Mouse (Mus musculus): Measurements from ENCODE around the gene Mtm1.

The Mtm1 gene

DNA sequence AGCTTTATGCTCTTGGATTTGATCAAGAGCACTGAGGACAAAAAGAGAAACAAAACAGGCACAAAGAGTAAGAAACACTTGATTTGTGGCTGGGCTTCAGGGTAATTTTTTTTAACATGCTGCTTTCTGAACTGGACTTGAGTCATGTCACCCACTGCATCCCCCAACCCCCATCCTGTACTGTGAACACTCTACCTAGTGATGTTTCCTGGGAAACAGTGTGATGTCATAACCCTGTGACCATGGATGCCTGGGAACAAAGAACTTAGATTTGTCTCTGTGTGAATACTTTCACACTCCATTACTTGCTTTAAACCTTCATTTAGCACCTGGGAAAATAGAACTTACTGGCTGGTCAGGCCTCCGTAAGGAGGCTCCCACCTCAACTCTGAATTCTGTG, at the start of gene Mtm1:
Mtm1 (plus strand) TSS at position 301 of the 400 bp plus-strand sequence.
- no peak for DNase-seq (ENCODE audit: extremely low spot score, low spot score)

DNA sequence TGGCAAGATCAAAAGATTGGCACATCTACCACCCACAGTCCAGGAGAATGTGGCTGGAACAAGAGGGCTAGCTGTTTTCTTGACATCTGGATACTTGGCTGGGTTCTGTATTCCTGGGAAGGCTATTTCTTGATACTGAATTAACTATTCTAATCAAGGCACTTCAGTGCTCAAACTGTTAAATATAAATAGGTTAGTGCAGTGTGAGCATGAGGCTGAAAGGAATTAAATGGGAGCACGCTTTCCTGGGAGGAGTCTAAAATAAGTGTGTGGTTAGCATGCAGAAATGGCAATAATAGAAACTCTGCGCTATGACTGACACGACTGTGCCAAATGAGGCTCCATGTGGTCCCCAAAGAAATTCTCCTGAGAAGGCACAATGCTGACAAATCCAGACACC, 29.0 kb upstream of the Mtm1 start:
- DNase-seq (ENCODE audit: extremely low spot score, low spot score), result no peak

DNA sequence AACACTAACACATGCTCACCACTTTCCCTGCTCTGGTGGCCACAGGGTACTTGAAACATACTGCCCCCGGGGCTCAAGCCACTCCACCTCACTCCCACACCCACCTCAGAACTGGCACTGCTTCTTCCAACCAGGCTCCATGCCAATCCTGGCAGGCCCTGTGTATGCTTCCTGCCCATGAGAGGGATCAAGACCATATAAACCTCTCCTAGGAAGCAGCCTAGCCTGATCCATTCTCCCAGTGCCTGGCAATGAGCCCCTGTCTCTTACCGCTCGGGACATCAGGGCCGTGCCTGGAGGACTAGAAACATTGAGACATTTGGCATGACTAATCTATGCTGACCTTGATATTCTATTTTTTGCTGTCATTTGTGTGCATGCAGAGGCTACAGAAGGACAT, 26.9 kb upstream of the Mtm1 start:
- DNase-seq (ENCODE audit: extremely low spot score, low spot score), result no peak

DNA sequence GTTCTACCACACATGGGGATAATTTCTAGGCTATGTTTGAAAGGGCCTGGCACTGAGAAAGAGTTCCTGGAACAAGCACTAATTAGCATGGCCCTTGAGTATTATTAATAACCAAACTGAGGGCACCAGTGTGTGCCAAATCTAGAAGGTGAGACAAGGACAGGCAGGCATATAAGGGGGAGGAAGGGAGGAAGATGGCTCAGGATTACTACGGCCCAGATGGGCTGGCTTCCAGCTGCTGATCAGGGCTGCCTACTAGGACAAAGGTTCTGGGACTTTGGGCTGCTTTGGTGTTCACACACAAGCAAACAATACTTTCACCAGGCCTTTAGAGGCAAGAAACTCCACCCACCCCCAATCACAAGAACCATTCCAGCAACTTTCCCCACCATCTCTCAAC, 24.2 kb upstream of the Mtm1 start:
- DNase-seq (ENCODE audit: extremely low spot score, low spot score), result no peak

DNA sequence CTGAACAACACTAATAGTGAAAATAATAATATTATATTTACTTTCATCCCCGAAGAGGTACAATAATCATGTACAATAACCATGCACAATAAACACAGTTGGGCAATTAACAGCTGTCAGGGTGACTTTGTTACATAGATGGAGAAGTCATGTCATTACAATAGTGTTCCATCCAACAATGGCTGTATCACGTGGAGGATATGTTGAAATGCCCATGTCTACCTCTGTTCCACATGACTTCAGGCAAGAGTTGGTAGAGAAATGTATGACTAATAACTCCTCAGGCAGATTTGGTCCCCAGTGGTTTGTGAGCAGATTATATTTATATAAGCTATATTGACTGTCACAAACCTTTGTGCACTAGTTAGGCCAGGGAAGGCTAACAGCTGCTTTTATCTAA, 5.8 kb upstream of the Mtm1 start:
- no peak for DNase-seq (ENCODE audit: extremely low spot score, low spot score)

DNA sequence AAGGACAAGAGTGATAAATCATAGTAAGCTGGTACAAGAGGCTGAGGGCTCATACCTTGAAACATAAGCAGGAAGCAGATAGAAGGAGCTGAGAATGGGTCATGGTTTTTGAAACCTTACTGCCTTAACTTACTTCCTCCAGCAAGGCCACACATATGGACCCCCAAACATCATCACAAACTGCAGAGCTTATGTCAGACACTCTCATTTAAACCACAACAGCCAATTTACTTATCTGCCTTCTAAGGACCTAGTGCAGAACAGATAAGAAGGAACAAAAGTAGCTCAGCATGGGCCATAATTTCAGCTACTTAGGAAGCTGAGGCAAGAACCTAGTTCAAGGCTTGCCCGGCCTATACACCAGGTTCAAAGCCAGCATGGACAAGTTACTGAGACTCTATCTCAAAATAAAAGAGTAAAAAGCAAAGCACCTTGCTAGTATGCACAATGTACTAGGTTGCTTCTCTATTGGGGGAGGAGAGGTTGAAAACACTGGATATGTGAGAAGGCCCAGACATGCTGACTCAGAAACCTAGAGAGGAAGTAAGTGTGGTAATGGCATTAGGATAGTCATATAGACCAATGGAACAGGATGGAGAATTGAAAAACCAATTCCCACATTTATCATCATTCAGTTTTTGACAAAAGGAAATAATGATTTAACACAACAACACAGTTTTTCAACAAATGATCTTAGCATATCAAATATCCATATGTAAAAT, 4.6 kb upstream of the Mtm1 start:
- no peak for DNase-seq (ENCODE audit: extremely low spot score, low spot score)

DNA sequence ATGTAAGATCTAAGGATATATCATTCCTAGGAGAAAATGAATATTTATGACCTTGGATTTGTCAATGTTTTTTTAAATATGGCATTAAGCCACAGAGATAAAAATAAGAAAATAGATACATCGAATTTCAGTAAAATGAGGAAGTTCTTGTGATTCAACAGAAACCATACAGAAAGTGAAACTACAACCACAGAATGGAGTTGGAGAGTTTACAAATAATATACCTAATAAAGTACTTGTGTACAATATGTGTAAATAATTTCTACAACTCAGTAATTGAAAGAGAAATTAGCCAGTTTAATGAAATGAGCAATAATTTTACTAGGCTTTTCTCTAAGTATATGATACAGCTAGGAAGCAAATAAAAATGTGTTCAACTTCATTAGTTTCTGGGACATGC, 4.0 kb upstream of the Mtm1 start:
- DNase-seq (ENCODE audit: extremely low spot score, low spot score), result no peak

DNA sequence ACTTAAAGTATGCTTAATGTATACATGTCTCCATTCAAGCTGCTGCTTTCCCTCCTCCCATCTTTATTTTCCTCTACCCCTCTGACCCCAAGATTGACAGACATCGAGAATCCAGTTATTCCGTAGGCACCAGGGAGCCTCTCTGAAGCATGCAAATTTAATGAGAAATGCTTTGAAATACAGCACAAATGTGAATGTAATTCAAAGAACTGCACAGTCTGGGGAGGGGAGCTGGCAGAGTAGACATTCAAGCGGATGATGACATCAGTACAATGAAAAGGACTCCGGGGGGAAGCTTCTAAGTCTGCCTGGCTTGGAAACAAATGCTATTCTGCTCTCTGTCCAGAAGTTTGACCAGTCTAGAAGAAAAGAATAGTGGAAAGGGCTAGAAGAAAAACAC, 2.3 kb downstream of the Mtm1 start:
- DNase-seq (ENCODE audit: extremely low spot score, low spot score), result no peak

DNA sequence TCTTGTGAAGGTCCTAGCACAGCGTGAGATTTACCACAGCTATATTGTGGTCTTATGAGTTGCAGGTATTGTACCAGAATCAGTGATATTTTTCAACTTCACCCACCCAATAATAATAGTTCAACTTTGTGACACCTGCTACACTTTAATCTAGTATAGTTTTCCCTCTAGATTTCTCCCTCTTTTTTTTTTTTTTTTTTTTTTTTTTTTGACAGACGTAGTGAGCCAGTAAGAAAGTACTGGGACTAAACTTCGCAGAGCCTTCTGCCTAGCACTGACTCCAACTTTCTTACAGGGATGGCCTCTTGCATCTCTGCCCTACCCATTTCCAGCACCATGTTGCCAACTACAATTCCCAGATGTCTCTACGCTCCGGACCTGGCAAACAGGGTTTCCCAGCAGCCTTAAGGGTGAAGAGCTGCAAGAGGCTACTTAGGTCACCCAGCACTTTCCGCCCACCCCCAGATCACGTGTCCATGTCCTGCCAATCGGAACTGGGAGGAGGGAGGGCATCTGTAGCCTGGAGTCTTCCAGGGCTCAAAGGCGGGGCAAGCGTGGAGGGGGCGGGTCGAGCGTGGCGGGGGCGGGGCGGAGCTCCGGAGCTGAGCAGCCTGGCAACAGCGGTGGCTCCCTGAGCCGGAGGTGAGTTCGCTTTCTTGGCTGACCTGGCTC, 4.0 kb downstream of the Mtm1 start:
- peak; percentile 76 for DNase-seq (ENCODE audit: extremely low spot score, low spot score)

DNA sequence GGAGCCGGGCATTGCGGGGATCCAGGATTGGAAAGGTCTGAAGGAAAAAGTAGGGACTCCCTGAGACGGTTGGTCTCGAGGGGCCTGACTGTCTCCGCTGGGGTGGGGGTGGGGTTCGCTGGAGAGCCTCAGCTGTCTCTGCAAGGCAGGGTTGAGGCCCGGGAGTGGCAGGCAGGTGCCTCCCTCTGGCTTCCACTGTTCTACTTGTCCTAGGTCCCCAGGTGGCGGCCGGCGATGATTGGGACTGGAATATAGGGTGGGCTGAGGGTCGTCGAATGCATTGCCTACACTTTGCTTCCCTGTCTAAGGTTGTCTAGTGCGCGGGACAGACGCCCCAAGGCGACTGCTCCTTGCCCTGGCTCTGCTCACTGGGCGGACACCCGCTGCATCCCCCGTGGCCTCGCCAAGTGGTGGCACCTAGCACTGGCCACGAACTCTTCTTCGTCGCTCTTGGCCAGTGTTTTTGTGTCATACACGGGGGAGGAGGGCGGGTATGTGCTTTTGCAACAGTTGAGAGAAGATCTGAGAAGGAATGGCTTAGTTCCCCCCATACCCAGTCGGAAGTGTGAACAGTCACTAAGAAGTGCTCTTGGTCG, 4.6 kb downstream of the Mtm1 start:
- DNase-seq (ENCODE audit: extremely low spot score, low spot score), result no peak

DNA sequence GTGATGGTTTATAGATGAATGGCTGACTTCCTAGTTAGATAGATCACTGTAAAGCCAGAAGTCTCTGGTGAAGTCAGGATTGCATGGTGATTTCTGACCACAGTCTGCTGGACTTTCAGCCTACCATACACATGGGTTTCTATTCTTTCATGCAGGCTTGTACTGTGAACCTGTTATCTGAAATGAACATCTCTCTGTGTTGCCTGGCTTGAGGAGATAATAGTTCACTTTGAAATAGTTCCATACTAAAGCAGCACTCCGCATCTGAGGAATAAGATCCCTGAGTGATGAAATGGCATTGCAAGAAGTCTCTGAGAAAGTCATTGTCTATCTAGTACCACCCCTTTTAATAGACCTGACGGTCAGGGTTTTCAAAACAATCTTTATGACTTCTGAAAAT, 6.3 kb downstream of the Mtm1 start:
- DNase-seq (ENCODE audit: extremely low spot score, low spot score), result no peak

DNA sequence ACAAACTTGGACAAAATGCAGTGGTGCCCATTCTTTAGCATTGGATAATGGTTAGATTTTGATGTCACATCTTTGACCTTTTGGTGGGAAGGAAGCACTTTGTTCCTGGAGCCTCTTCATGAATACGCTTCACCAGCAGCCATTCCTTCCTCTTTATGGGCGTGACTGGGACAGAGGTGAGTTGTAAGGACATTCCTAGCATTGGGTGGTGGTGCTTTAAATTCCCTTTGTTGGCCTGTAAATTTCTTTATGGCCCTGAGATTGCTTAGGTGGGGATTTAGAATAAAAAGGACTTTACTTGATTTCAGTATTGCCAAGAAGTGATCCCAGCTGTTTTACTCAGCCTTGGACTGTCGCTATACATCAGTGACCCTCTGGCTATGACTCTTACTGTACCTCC, 8.3 kb downstream of the Mtm1 start:
- no peak for DNase-seq (ENCODE audit: extremely low spot score, low spot score)

DNA sequence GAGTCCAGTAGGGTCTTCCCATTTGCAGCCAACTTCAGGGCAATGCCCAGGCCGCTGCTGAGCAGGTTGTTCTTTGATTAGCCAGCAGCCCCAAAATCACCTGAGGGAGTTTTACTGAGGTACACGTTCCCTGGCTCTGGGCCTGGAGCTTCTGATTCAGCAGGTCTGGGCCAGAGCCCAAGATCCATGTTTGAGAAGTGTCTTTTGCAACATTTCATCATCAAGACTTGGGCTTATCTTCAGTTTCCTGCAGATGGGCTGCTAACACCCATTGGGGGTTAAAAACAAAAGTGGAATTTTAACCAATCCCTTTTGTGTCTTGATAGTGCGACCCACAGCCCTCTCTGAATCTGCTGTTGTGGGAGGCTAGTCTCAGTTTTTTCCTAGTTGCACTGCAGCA, 10.3 kb downstream of the Mtm1 start:
- DNase-seq (ENCODE audit: extremely low spot score, low spot score), result no peak

DNA sequence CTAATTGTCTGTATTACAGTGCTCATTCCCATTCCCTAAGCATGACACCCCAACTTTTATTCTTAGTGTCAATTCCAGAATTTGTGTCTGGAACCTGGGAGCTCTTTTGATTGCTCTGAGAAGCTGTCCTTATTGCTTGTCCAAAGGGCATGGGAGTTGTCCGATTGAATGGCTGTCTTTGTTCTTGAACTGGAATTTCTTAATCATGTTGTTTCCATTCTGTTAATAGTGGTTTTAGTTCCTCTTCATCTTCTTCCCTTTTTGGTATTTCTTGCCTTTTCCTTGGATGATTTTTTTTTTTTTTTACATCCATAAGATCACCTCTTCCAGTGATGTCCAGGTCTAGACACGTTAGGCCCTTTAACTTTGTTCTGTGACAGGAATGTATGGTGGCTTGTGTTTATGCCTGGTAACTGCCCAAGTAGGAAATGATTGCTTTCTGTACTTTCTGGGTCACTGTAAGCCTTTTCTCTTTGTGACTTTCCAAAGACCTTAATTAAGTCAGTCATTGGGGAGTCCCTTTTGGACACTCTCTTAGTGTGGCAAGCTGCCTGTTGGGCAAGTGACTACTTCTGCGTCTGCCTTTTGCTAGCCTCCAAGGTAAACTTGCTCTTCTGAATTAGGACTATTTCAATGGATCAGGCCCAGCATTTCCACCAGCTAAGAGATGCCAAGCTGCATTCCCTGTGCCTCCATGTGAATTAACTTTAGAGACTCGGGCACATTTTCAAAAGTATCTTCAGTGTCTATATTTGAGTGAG, 12.3 kb downstream of the Mtm1 start:
- no peak for DNase-seq (ENCODE audit: extremely low spot score, low spot score)

DNA sequence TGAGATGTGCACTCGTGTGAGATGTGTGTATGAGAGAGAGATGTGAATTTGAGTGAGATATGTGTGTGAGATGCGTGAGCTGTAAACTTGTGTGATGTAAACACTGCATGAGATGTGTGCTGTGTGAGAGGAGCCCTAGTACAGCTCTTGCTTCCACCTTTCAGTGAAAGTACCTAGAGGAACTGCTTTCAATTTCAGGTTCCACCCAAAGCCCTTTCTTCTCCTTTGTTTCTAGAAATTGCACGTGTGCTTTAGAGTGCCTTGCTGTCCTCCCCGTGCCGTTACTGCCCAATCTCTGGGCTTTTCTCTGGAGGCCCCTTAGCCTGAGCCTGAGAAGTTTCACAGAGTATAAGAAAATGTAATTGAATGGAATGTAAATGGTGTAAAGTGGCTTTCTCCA, 16.3 kb downstream of the Mtm1 start:
- DNase-seq (ENCODE audit: extremely low spot score, low spot score), result no peak

DNA sequence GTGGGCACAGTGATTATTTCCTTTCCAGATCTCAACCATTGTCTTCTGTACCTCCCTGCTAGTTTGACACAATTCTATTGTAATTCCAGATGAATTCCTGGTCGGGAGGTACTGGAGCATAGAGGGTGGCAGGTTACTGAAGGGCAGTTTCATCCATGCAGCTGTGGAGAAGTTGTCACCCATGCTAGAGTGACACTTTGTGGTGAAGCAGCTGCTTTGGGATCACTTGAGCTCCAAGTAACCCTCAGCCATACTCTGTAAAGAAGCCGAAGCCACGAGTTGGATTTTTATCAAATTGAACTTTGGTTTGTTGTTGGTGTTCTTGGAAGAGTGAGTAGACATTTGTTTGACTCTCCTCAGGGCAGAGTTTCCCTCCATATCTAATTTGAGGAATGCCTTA, 17.6 kb downstream of the Mtm1 start:
- DNase-seq (ENCODE audit: extremely low spot score, low spot score), result no peak

DNA sequence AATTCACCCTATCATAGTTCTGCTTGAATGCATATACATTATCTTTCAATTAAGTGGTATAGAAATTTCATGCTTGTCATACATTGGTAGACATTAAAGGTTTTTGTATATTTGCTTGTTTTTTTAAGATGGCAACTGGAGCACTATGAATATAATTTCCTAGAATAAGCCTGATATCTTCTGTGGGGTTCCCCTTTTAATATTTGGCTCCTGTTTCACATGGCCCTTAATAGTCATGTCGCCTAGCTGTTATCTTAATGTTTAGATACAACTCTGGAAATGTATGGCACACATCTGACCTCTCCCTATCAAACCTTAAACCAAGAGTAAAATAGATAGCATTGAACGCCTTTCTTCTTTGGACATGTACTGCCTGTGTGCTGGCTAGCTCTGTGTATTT, 20.3 kb downstream of the Mtm1 start:
- DNase-seq (ENCODE audit: extremely low spot score, low spot score), result no peak

DNA sequence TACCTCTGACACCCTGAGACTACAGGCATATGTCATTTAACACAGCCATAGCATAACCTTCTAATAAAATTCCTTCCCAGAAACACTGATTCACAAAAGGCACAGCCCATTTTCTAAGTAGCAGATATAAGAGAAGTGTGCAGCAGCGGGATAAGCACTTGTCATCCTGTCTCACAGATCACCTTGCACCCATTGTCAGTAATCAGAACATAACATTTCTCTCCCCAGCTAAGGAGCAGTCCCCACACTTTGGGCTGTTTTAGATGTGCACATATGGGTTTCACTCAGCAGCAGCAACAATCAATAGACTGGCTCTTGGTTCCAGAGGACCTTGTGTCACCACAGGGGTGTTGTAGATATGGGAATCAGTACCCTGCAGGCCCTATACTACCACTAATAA, 45.9 kb downstream of the Mtm1 start:
- DNase-seq (ENCODE audit: extremely low spot score, low spot score), result no peak

DNA sequence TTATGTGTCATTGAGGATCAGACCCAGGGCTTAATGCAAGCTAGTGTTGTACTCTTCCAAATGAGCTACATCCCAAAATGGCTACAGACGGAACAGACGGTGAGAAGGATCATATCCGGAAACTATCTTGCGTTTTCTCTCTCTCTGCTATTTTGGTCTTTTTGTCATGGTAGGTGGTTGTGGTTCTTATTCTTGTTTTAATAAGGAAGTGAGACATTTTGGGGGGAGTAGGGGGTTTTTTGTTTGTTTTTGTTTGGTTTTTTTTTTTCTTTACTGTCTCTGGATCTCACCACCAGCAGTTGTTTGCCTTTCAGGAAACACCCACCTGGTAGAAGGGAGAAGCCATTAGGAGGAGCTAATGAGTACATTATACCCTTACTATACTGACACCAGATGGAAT, 50.3 kb downstream of the Mtm1 start:
- no peak for DNase-seq (ENCODE audit: extremely low spot score, low spot score)

DNA sequence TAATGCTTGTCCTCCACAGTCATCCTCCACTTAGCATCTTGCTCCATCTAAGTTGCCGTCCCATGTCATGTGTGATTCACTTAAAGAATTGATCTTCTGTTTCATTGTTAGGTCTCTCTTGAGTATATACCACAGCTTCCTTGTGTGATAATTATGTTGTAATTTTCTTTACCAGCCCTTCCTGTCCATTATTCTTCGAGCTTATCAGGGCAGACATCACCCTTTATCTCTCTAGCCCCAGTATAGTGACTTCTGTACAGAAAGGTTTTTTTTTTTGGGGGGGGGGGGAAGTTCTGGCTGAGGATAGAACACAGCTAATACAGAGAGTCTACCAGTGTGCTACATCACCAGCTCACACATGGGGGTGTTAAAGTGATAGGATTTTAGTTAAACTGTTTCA, 53.7 kb downstream of the Mtm1 start:
- no peak for DNase-seq (ENCODE audit: extremely low spot score, low spot score)

DNA sequence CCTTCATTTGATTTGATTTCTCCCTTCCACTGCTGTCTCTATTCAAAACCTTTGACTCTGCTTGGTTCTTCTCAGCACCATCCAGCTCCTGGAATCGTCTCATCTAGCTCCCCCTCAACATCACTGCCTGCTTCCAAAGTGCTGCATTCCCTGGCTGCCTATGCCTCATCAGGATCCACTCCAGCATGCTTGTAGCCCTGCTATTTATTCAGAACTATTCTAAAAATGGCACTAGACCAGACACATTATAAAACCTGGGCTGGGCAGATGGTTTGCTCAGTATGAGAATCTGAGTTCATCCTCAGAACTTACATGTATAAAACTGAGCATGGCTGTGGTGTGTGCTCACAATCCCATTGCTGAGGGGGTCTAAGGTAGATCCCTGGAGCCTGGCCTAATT, 58.4 kb downstream of the Mtm1 start:
- DNase-seq (ENCODE audit: extremely low spot score, low spot score), result no peak

DNA sequence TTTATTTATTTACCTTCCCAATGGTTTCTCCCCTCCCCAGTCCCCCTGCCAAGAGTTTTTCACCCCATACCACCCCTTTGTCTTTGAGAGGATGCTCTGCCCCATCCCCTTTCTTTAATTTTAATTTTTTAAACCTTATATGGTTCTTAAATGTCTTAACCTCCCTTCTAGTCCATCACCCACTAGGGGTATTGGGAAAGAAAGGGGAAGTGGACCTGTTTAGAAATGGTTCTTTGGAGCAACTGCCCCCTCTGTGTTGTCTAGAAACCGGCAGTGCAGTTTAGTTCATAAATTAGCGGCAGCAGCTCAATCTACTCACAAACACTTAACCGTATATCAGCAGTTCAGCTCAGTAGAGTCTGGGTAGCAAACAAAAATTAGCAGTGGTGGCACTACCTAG, 63.6 kb downstream of the Mtm1 start:
- no peak for DNase-seq (ENCODE audit: extremely low spot score, low spot score)
